Mouse (Mus musculus) CD4-positive, CD25-positive, alpha-beta regulatory T cell, adult 2 months (primary cell): ENCODE results near the gene Adcy2.

Experiments
- DNase-seq: peaks from one replicate; pipeline ENCODE4 v3.0.0-alpha.2; 2012; ENCODE audit warnings: low read depth, low spot score

The Adcy2 gene

DNA sequence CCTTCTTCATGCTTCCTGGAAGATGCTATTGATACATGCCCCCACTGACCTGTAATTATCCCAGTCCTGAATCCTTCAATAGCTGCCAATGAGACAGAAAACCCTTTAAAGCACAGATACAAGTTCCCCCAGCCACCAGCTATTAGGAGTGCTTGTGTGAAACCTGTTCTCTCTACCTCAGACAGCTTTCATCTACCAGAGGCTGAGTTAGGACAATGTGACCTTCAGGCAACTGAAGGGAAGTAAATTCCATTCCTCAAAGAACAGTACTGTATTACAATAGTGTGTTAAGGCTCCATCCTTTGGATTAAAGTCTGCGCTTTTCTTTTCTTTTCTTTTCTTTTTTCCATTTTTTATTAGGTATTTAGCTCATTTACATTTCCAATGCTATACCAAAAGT, 356.6 kb downstream of the Adcy2 start:
- no peak for DNase-seq

DNA sequence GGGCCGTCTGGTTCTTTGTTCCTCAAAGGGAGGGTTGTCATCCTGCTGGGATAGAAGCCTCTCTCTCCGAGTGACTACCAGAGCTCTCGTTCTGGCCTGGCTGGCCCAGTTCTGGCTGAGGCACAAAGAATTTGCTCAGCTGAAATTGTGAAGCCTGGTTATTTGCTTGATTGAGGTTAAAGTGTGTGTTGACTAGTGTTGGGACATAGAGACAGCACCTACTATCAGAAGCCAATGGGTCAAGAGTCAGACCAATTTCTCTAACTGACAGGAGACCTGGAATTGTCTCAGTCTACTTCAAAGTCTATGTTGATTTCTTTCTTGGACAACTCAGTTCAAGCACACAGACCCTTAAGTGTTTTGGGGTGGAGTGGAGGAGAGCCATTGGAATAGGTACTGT, 372.3 kb downstream of the Adcy2 start:
- DNase-seq: no peak

DNA sequence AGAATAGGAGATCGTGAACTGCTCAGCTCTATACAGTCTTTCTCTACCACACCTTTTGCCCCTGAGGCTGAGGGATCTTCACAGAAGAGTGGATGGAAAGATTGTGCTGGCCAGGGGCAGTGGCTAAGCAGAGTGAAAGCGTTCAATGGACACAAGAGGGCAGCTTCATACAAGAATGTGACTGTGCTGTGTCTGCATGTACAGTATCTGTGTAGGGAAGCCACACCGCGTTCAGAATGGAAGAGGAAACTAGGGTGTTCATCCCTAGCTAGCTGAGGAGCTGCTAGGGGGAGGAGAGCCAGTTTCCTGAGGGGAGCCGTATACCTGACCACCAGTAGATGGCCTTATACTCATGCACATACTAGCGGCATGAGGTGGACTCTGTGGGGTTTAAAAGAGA, 376.5 kb downstream of the Adcy2 start:
- no peak for DNase-seq

DNA sequence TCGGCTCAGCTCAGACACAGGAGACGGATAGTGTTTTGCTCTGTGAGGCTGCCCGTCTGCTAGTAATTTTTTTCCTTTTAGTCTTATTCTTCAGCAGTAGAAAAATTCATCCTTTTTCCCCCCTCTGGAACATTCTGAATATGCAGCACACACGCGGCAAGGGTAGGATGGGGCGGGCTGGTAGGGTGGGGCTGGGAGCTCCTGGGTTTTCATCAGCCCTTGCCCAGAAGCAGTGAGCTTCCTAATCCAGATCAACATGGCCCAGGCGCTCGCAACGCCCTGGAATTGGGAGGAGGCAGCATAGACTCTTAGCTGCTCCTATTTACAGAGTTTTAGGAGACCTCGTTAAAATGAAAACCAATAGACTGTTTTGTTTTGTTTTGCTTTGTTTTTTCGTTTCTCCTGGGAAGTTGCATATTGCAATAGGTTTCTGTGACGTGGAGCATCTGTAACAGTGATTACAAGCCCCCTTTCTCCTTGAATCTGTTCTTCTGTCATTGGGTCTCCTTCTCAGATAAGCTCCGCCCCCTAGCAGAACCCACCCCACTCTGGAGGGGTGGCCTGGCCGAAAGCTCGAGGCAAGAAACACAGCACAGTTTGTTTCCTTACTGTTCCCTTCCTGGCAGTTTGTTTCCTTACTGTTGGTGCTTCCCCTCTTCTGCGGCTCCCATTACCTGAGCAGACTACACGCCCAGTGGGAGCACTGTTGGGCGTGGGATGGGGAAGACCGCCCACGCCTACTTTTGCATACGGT, 391.5 kb downstream of the Adcy2 start:
- DNase-seq: no peak

DNA sequence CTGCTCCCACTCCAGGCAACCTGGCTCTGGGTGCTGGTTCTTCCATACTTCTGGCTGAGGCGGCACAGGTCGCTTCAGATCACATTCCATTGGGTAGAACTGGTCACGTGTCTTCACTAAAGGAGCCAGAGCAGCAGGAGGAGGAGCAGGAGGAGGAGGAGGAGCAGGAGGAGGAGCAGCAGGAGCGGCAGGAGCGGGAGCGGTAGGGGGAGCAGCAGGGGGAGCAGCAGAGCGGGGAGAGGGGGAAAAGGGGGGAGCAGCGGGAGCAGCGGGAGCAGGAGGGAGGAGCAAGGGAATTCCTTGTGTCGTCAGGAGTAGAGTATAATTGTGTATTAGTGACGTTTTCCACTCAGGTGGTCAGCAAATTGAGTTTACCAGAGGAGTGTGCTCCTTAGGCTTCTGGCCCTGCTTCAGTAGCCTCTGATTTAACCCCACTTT, 393.6 kb downstream of the Adcy2 start:
- peak; percentile 9 for DNase-seq

DNA sequence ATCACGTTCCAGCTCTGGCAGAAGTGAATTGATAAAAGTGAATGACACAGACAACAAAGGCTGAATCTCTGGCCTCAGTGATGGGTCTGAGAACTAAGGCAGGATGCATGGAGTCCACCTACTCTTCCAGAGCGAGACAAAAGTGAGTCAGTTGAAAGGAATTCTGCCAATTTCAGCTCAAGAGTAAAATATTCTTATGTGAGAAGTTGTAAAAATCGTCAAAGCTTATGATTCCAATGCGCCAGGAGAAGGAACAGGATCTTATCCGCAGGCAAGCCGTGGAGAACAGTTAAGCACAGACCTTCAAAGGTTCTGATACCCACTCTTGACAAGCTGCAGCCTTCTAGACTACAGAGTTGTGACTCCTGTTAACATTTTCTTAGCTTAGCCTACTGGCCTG, 396.3 kb downstream of the Adcy2 start:
- DNase-seq: no peak

DNA sequence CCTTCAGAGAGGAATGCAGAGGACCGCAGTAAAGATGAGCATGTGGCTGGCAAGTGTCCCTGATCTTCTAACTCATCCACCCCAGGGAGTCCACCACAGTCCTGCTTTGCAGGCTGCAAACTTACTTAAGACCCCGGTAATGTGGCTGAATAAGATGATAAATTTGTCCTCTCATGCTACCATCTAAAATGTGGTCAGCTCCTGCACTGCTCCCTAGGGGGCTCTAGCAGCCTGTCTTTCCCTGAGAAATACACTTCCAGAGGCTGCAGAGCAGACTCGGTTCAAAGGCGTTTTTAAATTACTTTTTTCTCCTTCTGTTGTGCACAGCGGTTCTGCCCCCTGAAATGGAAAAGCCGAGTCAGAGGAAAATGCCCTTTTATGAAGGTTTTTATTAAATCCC, 398.2 kb downstream of the Adcy2 start:
- DNase-seq: no peak

DNA sequence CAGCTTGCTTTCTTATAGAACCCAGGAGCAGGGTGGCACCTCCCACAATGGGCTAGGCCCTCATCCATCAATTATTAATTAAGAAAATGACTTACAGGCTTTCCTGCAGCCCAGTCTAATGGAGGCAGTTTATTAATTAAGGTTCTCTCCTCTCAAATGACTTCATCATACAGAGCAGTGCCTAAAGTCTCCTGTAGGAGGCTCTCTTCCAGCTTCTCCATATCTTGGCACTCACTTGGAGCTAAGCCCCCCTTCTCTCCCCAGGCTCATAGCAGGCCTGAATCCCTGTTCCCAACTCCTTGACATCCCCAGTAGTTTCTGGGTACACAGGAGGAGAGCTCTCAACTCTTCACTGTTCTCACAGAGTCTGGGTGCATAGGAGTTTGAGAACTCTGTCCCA, 400.4 kb downstream of the Adcy2 start:
- no peak for DNase-seq

DNA sequence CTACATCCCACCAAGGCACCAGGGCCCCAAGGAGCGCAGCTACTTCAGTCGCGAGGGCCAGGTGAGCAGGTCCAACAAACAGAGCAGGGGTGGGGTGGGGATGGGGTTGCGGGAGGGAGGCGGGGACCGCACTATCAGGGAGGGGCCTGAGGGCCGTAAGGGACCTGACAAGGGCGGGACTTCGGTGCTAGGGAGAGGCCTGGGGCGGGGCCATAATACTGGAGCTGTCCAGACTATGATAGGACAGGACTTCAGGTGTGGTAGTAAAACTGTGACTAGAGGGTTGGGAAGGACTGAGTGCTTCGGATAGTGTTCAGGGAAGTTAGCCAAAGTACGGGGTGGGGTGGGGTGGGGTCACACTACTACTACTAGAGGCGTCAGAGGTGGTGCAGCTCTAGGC, 401.7 kb downstream of the Adcy2 start:
- no peak for DNase-seq

DNA sequence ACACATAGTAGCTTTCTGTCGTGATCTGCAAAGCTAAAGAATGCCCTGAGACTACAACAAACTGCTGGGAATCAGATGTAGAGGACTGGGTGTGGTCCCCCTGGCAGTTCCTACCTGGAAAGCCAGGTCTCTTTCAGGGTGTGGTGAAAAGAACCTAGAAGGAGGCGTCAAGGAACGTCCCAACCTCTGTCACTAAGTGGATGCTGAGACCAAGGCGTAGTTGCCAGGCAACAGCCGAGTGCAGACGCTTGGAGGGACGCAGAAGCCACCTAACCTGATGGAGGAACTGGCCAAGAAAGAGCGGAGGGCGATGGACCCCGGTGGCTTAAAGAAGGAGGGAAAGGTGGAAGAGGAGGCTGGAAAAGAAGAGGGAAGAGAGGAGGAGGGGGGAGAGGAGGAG, 402.1 kb downstream of the Adcy2 start, which contains the start of gene 1700001L19Rik:
1700001L19Rik (plus strand) TSS at position 223 of the 400 bp plus-strand sequence.
- DNase-seq: no peak

DNA sequence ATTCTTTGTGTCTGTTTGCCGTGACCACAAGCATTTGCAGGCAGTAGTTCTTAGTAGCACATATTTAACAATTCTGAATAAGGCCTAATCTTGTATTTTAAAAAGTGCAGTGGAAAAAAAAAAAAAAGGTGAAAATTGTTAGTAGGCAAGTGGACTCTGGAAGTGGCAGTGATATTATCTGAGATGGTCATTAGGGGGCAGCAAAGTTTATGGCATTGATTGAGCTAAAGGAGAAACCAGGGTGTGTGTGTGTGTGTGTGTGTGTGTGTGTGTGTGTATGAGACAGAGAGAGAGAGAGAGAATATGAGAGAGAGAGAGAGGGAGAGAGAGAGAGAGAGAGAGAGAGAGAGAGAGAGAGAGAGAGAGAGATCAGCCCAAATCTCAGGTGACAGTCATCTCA, 405.5 kb downstream of the Adcy2 start:
- peak; percentile 13 for DNase-seq

DNA sequence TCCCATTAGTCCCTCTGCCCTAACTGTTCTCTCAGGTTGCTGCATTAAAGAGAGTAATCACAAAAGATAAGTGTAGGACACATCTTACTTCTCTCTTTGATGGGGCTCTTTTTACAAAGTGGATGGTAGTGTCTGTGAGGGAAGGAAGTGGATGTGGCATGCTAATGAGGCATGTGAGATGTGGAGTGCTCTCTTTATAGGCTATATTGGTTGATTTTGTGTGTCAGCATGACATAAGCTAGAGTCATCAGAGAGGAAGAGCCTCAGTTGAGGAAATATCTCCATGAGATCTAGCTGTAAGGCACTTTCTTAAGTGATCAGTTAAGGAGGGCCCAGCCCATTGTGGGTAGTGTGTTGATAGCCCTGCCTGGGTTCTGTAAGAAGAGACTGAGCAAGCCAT, 411.0 kb downstream of the Adcy2 start:
- DNase-seq: peak; percentile 18

DNA sequence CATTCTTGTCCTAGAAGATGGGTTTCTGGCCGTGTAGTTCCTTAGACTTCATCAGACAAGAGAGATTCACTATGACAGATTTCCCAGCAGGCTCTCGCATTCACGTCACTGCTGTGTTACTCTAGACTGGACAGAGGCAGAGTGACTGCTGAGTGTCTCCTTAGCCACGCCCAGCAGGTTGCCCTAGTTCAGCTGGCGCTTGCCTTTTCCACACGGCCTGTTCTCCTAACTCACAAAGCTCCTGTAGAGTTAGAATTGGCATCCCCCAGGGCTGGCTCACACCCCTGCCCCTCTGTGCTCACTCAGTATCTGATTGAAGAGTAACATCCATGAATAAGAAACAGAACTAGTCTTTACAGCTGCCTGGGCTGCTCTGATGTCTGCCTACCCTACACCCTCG, 413.9 kb downstream of the Adcy2 start:
- DNase-seq: no peak

DNA sequence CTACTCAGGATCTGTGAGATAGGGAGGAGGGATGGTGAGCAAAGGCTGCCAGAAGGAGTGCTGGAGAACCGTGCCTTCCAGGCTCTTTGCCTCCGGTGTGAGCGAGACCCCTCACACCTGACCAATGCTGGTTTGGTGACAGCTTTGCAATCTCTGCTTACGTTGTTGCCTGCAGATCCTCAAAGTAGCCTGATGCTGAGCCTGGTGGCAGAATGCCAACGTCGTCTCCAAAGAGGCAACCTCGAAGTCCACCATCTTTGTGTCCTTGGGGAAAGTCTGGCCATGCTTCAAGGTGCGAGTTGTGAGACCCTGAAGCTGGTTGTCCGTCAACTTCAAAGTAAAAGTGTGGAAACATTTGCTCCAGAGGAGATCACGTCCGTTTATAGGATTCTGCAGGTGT, 415.4 kb downstream of the Adcy2 start:
- no peak for DNase-seq

DNA sequence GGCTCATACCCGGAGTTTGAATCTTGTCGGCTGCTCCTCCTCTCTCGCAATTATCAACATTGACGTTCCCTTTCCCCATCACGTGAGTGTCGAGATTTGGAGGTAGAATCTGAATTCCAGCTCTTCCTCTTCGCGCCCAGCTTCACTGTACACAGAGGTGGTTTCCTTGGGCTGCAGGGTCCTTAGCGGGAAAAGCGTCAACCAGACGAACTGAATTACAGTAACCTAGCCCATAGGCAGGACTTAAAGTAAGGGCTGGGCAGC, 416.9 kb downstream of the Adcy2 start:
- no peak for DNase-seq

DNA sequence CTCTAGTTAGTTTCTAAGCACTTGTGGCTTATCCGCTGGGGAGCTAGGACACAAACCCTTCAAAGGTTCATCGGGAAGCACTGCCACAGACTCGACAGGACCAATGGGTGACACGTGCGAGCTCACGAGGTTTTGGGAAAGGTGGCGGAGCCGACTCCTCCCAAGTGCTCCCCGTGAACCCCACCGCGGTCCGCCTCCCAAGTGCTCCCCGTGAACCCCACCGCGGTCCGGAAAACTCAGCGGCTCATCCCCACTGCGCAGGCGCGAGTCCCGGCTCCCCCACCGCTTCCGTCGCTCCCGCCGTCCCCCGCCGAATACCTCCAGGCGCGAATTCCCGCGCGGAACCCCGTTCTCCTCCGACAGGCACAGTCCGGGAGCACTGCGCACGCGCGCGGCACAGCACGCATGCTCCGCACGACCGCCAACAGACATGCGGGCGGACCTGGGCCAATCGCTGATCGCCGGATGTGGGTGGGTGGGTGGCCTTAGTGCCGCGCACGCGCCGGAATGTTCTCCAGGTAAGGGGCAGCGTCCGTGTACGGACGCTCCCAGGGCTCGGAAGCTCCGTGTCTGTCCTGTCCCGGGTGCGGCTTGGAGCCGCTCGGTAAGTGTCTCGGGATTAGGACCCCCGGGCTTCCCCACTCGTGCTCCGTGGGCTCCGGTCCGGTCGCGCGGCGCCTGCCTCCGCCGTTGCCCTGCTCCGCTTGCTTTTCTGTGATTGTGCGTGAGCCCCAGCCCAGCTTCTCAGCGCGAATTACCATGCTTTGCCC, 417.4 kb downstream of the Adcy2 start, which contains the start of the genes Mtrr and Fastkd3:
Mtrr (minus strand) TSS at position 403 of the 770 bp plus-strand sequence.
Fastkd3 (plus strand) TSS at position 488 of the 770 bp plus-strand sequence.
- peak; percentile 98 for DNase-seq

DNA sequence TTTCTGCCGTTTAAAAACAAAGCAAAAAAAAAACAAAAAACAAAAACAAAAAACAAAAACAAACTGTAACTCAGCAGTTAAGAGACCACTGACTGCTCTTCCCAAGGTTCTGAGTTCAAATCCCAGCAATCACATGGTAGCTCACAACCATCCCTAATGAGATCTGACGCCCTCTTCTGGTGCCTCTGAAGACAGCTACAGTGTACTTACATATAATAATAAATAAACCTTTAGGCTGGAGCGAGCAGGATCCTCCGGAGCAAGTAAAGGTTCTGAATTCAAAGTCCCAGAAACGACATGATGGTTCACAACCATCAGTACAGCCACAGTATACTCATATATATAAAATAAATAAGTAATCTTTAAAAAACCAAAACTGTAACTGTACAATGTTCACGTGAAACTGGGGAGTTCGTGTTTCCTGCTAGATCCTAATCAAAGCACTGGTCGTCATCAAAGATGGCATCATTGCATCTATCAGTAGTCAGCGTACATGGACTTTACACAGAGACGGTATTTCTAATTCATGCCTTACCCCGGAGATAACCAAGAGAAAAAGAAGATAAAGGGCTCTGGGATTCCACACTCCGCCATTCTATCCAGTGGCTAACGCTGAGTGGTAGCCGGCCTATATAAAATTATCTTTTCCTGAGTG, 418.1 kb downstream of the Adcy2 start:
- DNase-seq: peak; percentile 61

DNA sequence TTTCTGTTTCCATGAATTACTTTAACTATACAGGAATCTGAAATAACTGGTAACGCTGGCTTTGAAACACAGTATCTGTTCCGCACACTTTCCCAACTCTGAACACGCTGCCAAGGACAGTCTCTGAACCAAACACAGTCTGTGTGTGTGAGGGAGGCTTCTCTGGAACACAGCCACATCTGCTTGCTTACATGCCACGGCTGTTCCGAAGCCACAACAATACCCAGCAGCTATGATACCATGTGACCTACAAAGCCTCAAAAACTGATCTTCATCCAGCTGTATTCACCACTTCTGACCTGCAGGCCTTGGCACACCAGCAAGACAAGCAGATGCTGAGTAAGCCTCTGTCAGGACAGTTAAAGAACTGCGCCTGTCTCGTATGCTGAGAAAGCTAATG, 421.4 kb downstream of the Adcy2 start:
- DNase-seq: no peak

DNA sequence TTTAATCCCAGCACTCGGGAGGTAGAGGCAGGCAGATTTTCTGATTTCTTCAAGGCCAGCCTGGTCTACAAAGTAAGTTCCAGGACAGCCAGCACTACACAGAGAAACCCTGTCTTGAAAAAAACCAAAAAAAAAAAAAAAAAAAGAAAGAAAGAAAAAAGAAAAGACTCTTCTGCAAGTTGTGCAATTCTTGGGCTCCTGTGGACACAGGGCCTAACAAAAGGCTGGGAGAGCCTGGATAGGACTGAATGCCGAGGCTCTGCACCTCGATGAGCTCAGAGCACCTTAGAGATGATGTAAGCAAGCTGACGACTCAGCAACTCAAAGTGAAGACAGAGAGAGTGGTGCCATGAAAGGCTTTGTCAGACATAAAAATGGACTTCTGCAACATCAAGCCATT, 424.9 kb downstream of the Adcy2 start:
- no peak for DNase-seq

DNA sequence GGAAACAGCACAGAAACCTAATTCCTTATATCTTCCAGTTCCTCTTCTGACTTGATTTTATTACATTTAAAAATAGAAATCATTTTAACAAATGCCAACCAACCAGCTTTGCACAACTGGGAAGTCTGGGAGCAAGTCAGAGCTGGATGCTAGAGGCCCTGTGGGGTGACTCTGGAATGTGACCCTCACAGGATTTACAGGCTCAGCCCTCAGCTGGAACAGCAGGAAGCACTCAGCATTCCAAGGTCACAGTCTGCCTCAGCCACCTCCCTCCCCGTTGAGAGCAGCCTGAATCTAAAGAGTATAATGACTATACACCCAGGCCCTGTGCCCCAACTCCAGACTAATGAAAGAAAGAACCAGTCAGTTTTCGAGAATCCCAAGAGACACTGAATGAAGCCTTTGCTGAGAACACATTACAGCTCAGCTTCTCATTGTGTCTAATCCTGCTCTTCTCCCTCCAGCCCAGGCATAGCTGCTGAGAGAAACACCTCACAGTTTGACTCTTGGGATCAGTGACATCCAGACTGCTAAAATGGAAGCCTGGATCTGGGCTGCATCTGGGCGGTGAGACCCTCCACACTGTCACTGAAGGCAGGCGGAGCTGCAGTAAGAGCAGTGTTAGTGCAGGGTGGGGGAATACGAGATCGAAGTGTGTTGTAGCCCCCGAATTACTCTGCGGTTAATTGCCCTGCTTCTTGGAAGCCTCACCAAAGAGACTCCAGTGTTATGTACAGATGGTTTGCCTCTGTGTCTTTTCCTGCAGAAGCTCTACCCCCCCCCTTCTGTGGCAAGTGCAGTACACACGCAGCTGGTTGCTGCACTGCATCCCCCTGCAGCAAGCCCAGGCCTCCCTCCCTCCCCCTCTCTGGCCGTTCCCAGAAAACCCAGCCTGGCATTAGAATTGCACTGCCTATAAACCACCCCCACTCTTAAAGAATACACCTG, 426.1 kb downstream of the Adcy2 start:
- no peak for DNase-seq

DNA sequence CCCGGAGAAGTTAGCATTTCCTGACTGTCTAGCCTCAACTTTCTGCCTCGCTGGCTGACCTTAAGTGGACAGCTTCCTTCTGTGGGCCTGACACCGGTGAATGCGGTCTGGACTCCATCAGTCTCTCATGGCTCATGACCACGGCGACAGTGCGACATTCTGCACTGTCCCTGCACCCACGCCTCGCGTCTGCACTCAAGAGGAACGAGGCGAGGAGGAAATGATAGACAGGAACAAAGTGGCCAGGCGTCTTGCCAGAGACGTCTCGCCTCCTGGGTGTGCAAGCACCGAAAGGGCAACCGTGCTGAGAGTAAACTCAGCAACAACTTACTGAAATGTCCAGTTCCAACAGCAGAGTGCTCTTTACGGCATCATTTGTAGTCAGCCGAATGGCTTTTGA, 427.1 kb downstream of the Adcy2 start:
- no peak for DNase-seq
